Mouse (Mus musculus): ENCODE measurements around the gene Nbea.

DNA sequence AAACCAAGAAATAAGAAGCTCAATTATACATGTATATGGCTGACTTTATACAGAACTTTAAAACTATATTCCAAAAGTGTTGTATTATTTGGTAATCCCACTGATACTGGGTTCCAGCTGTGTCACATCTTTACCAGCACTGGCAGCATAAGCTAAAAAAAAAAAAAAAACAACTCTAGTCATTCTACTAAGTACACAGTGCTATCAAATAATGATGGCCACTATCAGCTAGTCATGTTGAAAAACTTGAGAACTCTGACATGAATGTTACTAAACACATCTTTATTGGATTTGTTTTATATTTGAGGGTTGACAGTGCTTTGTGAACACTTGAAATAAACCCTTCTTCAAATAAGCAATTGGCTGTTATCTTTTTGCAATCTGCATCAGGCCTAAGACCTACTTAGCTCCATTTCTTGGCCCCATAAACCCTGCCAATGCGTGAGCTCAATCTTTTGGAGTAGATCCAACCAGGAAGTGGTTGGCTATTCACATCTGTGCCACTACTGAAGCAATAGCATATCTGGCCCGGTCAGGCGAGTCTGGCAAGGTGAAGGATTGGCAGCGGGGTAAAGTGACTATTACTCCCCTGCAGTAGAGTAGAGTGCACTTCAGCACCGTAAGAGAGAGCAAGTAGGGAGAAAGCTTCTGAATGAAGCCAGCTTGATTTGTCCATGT is 137.7 kb downstream of the Nbea start:
- TF ChIP-seq EP300 (IDR thresholded peaks at IDR 0.05; ENCODE audit: low read depth) (no peak), CTCF (IDR thresholded peaks at IDR 0.05; ENCODE audit: low read depth) (no peak)

All from heart, postnatal 0 days (tissue).